Mouse (Mus musculus): ENCODE results near the gene Hist1h1t. TPM values are rescaled to one million over a fixed set of nuclear protein-coding genes. Genes with fewer than 3 reads are reported as not detected.
A peak's percentile ranks its signal among the peaks of the same experiment; 100 is the strongest.

The Hist1h1t gene
- polyA plus RNA-seq, 1 experiment from 2014 or later, result not detected

DNA sequence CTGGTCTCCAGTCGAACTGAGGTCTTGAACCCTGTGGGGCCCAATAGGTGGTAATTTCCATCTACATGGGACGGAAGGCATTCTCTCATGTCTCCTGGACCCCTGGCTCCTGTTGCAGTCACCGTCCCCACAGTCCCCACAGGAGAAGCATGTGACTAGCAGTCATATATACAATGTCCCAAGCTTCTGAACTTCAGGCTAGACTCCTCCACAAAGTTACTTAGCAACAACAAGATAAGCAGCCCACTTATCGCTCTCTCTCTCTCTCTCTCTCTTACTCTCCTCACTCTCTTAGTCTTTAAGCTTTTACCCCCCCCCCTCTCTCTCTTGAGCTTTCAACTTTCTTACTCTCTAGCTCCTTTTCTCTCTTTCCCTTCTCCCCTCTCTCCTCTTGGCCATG is 28.6 kb downstream of the Hist1h1t start:
- Histone ChIP-seq H3K36me3 (ENCODE audit: control insufficient read depth, insufficient read depth, low read length) (no peaks in the 10 kb centered on the region), H3K27ac (replicated peaks; ENCODE audit: low read depth, low read length) (no peak overlapping the region), H3K9me3 (ENCODE audit: control insufficient read depth, low read length) (no peaks in the 10 kb centered on the region), H3K27me3 (ENCODE audit: control insufficient read depth, insufficient read depth, low read length) (no peaks in the 10 kb centered on the region), H3K4me2 (ENCODE audit: low read length) (no peak overlapping the region), H3K9ac (replicated peaks; ENCODE audit: low read length) (no peak overlapping the region), H3K4me1 (ENCODE audit: control insufficient read depth, insufficient read depth, low read length) (no peaks in the 10 kb centered on the region), H3K4me3 (replicated peaks; ENCODE audit: low read depth, low read length) (no peak overlapping the region)
- DNase-seq (no peak), ATAC-seq (ENCODE audit: low FRiP score, low TSS enrichment) (no peak)
- 79% methylated on average over 4 of the region's 4 CpGs for WGBS

DNA sequence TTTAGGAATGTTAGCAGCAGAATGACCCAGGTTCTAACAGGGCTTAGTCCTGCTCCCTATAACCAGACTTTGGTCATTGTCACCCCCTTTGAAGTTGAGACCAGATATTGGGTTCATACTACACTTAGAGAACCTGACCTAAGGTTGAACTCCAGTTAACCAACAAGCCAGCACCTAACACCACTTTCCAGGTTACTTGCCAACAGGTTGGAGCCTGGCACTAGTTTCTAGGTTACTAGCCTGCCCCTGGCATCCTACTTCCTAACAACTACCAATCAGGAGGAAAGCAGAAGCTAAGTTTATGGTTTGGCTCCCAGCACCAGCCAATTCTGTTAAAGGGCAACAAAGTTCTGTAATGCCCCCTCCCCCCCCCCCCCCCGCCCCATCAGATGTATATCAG is 29.6 kb downstream of the Hist1h1t start:
- no peaks in the 10 kb centered on the region for H3K9me3 ChIP-seq (ENCODE audit: control insufficient read depth, low read length)
- H3K36me3 ChIP-seq (ENCODE audit: control insufficient read depth, insufficient read depth, low read length), result no peaks in the 10 kb centered on the region
- H3K9ac ChIP-seq (replicated peaks; ENCODE audit: low read length), result no peak overlapping the region
- H3K27ac ChIP-seq (replicated peaks; ENCODE audit: low read depth, low read length), result no peak overlapping the region
- no peak overlapping the region for H3K4me2 ChIP-seq (ENCODE audit: low read length)
- 33% methylated on average over 1 of the region's 1 CpGs for WGBS
- DNase-seq (no peak), ATAC-seq (ENCODE audit: low FRiP score, low TSS enrichment) (no peak)
- no peaks in the 10 kb centered on the region for H3K4me1 ChIP-seq (ENCODE audit: control insufficient read depth, insufficient read depth, low read length)
- H3K4me3 ChIP-seq (replicated peaks; ENCODE audit: low read depth, low read length), result no peak overlapping the region
- H3K27me3 ChIP-seq (ENCODE audit: control insufficient read depth, insufficient read depth, low read length), result no peaks in the 10 kb centered on the region

DNA sequence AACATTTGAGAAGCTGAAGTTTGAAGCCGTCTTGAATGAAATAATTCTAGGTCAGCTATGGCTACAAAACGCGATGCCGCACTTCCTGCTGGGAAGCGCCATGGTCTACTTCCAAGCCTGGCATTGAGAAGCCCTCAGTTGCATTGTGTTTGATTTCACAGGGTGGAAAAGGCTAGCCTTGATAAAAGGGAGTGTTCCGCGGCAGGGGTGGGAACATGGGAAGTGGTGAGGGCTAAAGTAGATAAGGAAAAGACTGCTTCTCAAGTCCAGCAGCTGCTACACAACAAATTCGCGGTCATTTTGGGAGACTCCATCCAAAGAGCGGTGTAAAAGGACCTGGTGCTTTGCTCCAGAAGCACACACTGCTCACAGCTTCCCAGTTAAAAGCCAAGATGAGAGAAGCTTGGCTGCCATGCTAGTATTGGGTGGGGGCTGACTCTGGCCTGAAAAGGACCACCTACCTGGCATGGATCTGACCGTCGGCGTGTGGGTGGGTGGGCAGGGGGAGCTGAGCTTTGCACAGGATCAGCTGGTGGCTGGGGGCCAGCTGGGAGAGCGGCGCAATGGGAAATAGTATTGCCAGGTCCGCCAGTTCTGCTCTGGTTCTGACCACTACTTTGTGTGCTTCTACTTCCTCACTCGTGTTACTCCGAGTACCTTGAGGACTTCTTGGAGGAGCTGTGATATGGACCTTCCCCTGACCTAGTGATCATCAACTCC is 33.0 kb downstream of the Hist1h1t start:
- Histone ChIP-seq H3K36me3 (ENCODE audit: control insufficient read depth, insufficient read depth, low read length) (no peaks in the 10 kb centered on the region), H3K4me1 (ENCODE audit: control insufficient read depth, insufficient read depth, low read length) (no peaks in the 10 kb centered on the region), H3K27me3 (ENCODE audit: control insufficient read depth, insufficient read depth, low read length) (no peaks in the 10 kb centered on the region), H3K4me3 (replicated peaks; ENCODE audit: low read depth, low read length) (no peak overlapping the region), H3K9ac (replicated peaks; ENCODE audit: low read length) (no peak overlapping the region), H3K27ac (replicated peaks; ENCODE audit: low read depth, low read length) (no peak overlapping the region), H3K9me3 (ENCODE audit: control insufficient read depth, low read length) (no peaks in the 10 kb centered on the region), H3K4me2 (ENCODE audit: low read length) (no peak overlapping the region)
- DNase-seq (no peak), ATAC-seq (ENCODE audit: low FRiP score, low TSS enrichment) (no peak)
- WGBS, result 86% methylated on average over 18 of the region's 18 CpGs

DNA sequence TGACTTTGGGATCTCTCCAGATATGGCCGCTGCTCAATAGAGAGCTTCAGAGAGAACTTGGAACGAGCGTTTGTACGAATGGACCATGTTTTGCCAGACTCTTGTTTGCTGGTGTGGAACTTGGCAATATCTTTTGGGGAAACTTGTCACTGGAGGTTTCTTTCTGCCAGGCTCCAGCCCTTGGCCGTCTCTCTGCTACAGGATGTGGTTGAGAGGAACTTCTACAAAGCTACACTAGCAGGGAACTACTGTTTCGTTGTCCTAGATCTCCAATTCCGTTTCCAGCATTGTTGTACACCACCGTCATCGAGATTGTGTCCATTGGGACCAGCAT is 33.5 kb downstream of the Hist1h1t start:
- Histone ChIP-seq H3K27ac (replicated peaks; ENCODE audit: low read depth, low read length) (no peak overlapping the region), H3K4me3 (replicated peaks; ENCODE audit: low read depth, low read length) (no peak overlapping the region), H3K4me2 (ENCODE audit: low read length) (no peak overlapping the region), H3K36me3 (ENCODE audit: control insufficient read depth, insufficient read depth, low read length) (no peaks in the 10 kb centered on the region), H3K27me3 (ENCODE audit: control insufficient read depth, insufficient read depth, low read length) (no peaks in the 10 kb centered on the region), H3K4me1 (ENCODE audit: control insufficient read depth, insufficient read depth, low read length) (no peaks in the 10 kb centered on the region), H3K9ac (replicated peaks; ENCODE audit: low read length) (no peak overlapping the region), H3K9me3 (ENCODE audit: control insufficient read depth, low read length) (no peaks in the 10 kb centered on the region)
- ATAC-seq (ENCODE audit: low FRiP score, low TSS enrichment) (no peak), DNase-seq (no peak)
- 96% methylated on average over 9 of the region's 9 CpGs for WGBS

DNA sequence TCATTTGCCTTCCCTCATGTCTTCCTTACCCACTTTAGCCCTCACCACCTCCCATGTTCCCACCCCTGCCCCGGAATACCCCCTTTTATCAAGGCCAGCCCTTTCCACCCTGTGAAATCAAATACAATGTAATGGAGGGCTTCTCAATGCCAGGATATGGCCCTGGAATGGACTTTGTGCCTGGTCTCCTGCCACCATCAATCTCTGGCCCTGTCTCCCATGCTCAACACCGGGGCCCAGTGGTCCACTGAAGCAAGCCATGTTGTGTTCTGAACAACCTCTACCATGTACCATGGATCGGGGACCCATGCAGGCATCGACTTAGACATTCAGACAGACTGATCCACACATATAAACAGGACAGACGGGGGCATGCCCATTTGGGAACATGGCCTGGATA is 34.1 kb downstream of the Hist1h1t start:
- Histone ChIP-seq H3K27me3 (ENCODE audit: control insufficient read depth, insufficient read depth, low read length) (no peaks in the 10 kb centered on the region), H3K4me1 (ENCODE audit: control insufficient read depth, insufficient read depth, low read length) (no peaks in the 10 kb centered on the region), H3K9ac (replicated peaks; ENCODE audit: low read length) (no peak overlapping the region), H3K4me2 (ENCODE audit: low read length) (no peak overlapping the region), H3K36me3 (ENCODE audit: control insufficient read depth, insufficient read depth, low read length) (no peaks in the 10 kb centered on the region), H3K4me3 (replicated peaks; ENCODE audit: low read depth, low read length) (no peak overlapping the region), H3K9me3 (ENCODE audit: control insufficient read depth, low read length) (no peaks in the 10 kb centered on the region), H3K27ac (replicated peaks; ENCODE audit: low read depth, low read length) (no peak overlapping the region)
- 94% methylated on average over 5 of the region's 5 CpGs for WGBS
- ATAC-seq (ENCODE audit: low FRiP score, low TSS enrichment), result no peak
- no peak for DNase-seq

DNA sequence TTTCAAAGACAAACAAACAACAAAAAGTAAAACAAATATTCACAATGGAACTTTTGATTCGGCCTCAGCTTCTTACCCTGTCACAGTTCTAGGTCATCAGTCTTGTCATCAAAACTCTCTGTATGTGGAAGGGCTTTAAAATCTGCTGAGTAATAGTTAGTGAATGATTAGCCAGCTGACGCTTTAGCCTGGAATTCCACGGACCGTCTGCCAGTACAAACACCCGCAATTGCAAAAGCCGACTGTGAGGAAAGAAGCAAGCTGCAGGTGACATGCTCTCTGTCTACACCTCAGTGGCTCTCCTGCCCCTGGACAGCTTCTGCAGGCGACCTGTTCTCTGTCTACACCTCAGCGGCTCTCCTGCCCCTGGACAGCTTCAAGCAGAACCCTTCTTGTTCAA is 34.9 kb downstream of the Hist1h1t start:
- H3K27me3 ChIP-seq (ENCODE audit: control insufficient read depth, insufficient read depth, low read length), result no peaks in the 10 kb centered on the region
- H3K4me1 ChIP-seq (ENCODE audit: control insufficient read depth, insufficient read depth, low read length), result no peaks in the 10 kb centered on the region
- H3K9ac ChIP-seq (replicated peaks; ENCODE audit: low read length), result no peak overlapping the region
- no peak overlapping the region for H3K4me3 ChIP-seq (replicated peaks; ENCODE audit: low read depth, low read length)
- ATAC-seq (ENCODE audit: low FRiP score, low TSS enrichment) (no peak), DNase-seq (no peak)
- H3K36me3 ChIP-seq (ENCODE audit: control insufficient read depth, insufficient read depth, low read length), result no peaks in the 10 kb centered on the region
- H3K9me3 ChIP-seq (ENCODE audit: control insufficient read depth, low read length), result no peaks in the 10 kb centered on the region
- H3K27ac ChIP-seq (replicated peaks; ENCODE audit: low read depth, low read length), result no peak overlapping the region
- 63% methylated on average over 8 of the region's 8 CpGs for WGBS
- H3K4me2 ChIP-seq (ENCODE audit: low read length), result no peak overlapping the region

DNA sequence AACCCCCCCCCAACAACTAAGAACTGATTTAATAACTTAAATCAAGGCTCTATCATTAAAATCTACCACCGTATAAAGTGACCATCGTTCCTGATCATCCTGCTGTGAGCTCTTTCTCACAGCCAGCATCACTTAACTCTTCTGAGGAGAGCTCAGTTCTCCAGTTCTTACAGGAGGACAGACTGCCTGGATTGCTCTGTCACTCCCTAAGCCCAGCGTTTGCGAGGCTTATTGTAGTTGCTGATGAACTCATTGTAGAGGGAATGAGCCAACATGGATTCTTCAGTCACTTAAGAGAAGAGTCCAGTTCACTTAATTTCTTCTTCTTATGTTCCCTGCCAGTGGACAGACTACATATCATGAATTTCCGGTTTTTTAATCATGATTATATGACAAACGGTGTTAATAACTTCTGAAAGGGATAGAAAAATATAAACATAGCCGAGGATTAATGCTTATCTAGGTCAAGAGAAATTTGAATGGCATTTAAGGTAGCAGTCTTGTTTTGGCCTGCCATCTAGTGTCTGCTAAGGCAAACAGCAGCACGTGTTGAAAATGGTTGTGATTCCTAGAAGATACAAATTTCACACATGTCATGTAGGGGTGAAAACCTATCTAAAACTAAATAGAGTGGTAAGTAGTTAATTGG is 36.7 kb downstream of the Hist1h1t start:
- Histone ChIP-seq H3K27me3 (ENCODE audit: control insufficient read depth, insufficient read depth, low read length) (no peaks in the 10 kb centered on the region), H3K4me1 (ENCODE audit: control insufficient read depth, insufficient read depth, low read length) (no peaks in the 10 kb centered on the region), H3K36me3 (ENCODE audit: control insufficient read depth, insufficient read depth, low read length) (no peaks in the 10 kb centered on the region), H3K9ac (replicated peaks; ENCODE audit: low read length) (no peak overlapping the region), H3K4me2 (ENCODE audit: low read length) (no peak overlapping the region), H3K4me3 (replicated peaks; ENCODE audit: low read depth, low read length) (no peak overlapping the region), H3K27ac (replicated peaks; ENCODE audit: low read depth, low read length) (no peak overlapping the region), H3K9me3 (ENCODE audit: control insufficient read depth, low read length) (no peaks in the 10 kb centered on the region)
- ATAC-seq (ENCODE audit: low FRiP score, low TSS enrichment) (no peak), DNase-seq (peak; percentile 78)
- 25% methylated on average over 8 of the region's 8 CpGs for WGBS

DNA sequence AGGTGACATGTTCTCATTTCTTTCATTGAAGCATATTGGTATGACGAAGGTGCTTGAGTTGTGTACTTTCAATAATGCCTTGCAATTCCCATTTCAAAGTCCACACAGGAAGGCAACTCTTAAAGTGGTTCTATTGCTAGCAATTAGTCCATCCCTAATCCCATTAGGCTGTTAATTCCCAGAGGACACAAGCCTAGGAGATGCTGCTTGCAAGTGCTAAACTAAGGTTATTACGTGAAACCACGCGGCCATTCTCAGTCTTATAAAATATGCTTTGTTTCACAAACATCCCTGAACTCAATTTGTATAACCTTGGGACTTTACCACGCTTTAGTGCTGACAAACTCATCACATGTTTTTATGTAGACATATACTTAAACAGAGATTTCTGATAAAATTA is 41.5 kb downstream of the Hist1h1t start:
- Histone ChIP-seq H3K36me3 (ENCODE audit: control insufficient read depth, insufficient read depth, low read length) (no peaks in the 10 kb centered on the region), H3K9me3 (ENCODE audit: control insufficient read depth, low read length) (no peaks in the 10 kb centered on the region), H3K4me1 (ENCODE audit: control insufficient read depth, insufficient read depth, low read length) (peaks cover 19% of the 10 kb centered on the region), H3K9ac (replicated peaks; ENCODE audit: low read length) (no peak overlapping the region), H3K27me3 (ENCODE audit: control insufficient read depth, insufficient read depth, low read length) (no peaks in the 10 kb centered on the region), H3K4me2 (ENCODE audit: low read length) (no peak overlapping the region), H3K4me3 (replicated peaks; ENCODE audit: low read depth, low read length) (no peak overlapping the region), H3K27ac (replicated peaks; ENCODE audit: low read depth, low read length) (no peak overlapping the region)
- DNase-seq, result no peak
- no peak for ATAC-seq (ENCODE audit: low FRiP score, low TSS enrichment)
- 67% methylated on average over 5 of the region's 5 CpGs for WGBS

DNA sequence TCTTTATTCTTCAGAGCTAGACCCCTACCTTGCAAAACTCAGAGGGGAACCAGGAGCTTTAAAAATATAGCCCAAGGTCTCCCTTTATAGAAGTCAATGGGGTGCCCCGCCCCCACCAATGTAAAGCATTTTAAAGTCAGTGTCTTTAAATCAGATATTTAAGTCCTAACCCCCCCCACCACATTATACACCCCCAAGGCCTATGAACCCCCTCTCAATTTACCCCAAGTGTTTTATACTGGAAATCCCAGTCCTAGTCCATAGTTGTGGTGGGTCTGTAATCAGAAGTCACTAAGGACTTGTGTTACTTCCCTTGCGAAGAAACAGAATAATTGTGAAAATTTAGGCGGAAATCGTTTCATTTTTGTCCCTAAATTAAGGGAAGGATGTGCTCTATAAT is 42.4 kb downstream of the Hist1h1t start:
- DNase-seq (no peak), ATAC-seq (ENCODE audit: low FRiP score, low TSS enrichment) (no peak)
- Histone ChIP-seq H3K27ac (replicated peaks; ENCODE audit: low read depth, low read length) (peak overlapping the region; percentile 42), H3K9me3 (ENCODE audit: control insufficient read depth, low read length) (no peaks in the 10 kb centered on the region), H3K4me2 (ENCODE audit: low read length) (peak overlapping the region; percentile 98), H3K9ac (replicated peaks; ENCODE audit: low read length) (peak overlapping the region; percentile 24; the same call in 1 of the 2 replicates), H3K4me3 (replicated peaks; ENCODE audit: low read depth, low read length) (peak overlapping the region; percentile 48), H3K4me1 (ENCODE audit: control insufficient read depth, insufficient read depth, low read length) (peaks cover 19% of the 10 kb centered on the region), H3K27me3 (ENCODE audit: control insufficient read depth, insufficient read depth, low read length) (no peaks in the 10 kb centered on the region), H3K36me3 (ENCODE audit: control insufficient read depth, insufficient read depth, low read length) (no peaks in the 10 kb centered on the region)
- 17% methylated on average over 4 of the region's 4 CpGs for WGBS

Data from midbrain, embryonic 14.5 days (tissue).